Mouse (Mus musculus) C2C12 (cell line): Measurements from ENCODE around the gene Scpep1. TPM values are rescaled to one million over a fixed set of nuclear protein-coding genes. Genes with fewer than 3 reads are reported as not detected.

ENCODE experiments used
- H3K27me3 ChIP-seq: one replicate; pipeline ENCODE4 v1.6.1; 2011; ENCODE audit not compliant: control insufficient read depth, insufficient read depth, insufficient read length
- H3K36me3 ChIP-seq: one replicate; pipeline ENCODE4 v1.6.1; 2011; ENCODE audit not compliant: control insufficient read depth, insufficient read depth
- H3K4me3 ChIP-seq: one replicate; pipeline ENCODE4 v1.5.1; 2011; ENCODE audit warnings: mild to moderate bottlenecking, control low read depth; ENCODE audit not compliant: poor library complexity, insufficient read depth, severe bottlenecking
- H3K79me2 ChIP-seq: one replicate; pipeline ENCODE4 v1.6.1; 2011; ENCODE audit not compliant: control insufficient read depth, insufficient read depth
- H3K79me3 ChIP-seq: one replicate; pipeline ENCODE4 v1.6.1; 2011; ENCODE audit warnings: low read depth, control low read depth
- H3ac ChIP-seq: one replicate; pipeline ENCODE3; 2011; ENCODE audit warnings: low read depth; ENCODE audit not compliant: control insufficient read depth, insufficient read length
- CEBPB ChIP-seq: IDR thresholded peaks from one replicate; pipeline ENCODE4 v1.6.1; 2011; ENCODE audit warnings: low read depth, mild to moderate bottlenecking, control low read depth, moderate library complexity
- CTCF ChIP-seq: IDR thresholded peaks from one replicate; pipeline ENCODE4 v1.5.1; 2011; ENCODE audit not compliant: control insufficient read depth, insufficient read depth, insufficient read length
- FOSL1 ChIP-seq: IDR thresholded peaks from one replicate; pipeline ENCODE4 v1.8.0; 2011; ENCODE audit warnings: mild to moderate bottlenecking, low read length; ENCODE audit not compliant: poor library complexity, insufficient read depth, severe bottlenecking
- MAX ChIP-seq: IDR thresholded peaks from one replicate; pipeline ENCODE4 v1.6.1; 2011; ENCODE audit warnings: mild to moderate bottlenecking, control low read depth
- MYOD1 ChIP-seq: IDR thresholded peaks from one replicate; pipeline ENCODE4 v1.6.1; 2011; ENCODE audit warnings: low read depth; ENCODE audit not compliant: control insufficient read depth, insufficient read length
- MYOG ChIP-seq: IDR thresholded peaks from one replicate; pipeline ENCODE4 v1.6.1; 2011; ENCODE audit not compliant: control insufficient read depth, insufficient read length; ENCODE audit errors: extremely low read depth
- USF1 ChIP-seq: IDR thresholded peaks from one replicate; pipeline ENCODE4 v1.6.1; 2011; ENCODE audit warnings: low read depth, mild to moderate bottlenecking, control low read depth, moderate library complexity
- long read RNA-seq, 2 experiments: library from polyadenylated mRNA; unstranded; transcript quantifications; one replicate each; pipeline ENCODE4 v2.0.0; 2019 to 2020
- polyA plus RNA-seq: library from polyadenylated mRNA; unstranded; fragments of >200 nt; fragmentation: generic; extraction: Trizol; gene quantifications from one replicate; pipeline ENCODE4 v1.2.1, GENCODE M21; 2012; ENCODE audit warnings: missing spikeins

Gene Scpep1
- 84.9 TPM for polyA plus RNA-seq
- long read RNA-seq, experiment 1, transcript Scpep1-201 (13 exons, 2,097 nt), result major isoform, 233 of 264 reads
- long read RNA-seq, experiment 1, partial matches to known transcripts, result 19 of 264 reads
- long read RNA-seq, experiment 1, other reads (novel, unspliced or antisense), result 12 of 264 reads
- long read RNA-seq, experiment 2, transcript Scpep1-201 (13 exons, 2,097 nt), result major isoform, 1,150 of 1,209 reads
- long read RNA-seq, experiment 2, partial matches to known transcripts, result 9 of 1,209 reads
- long read RNA-seq, experiment 2, other reads (novel, unspliced or antisense), result 50 of 1,209 reads

DNA sequence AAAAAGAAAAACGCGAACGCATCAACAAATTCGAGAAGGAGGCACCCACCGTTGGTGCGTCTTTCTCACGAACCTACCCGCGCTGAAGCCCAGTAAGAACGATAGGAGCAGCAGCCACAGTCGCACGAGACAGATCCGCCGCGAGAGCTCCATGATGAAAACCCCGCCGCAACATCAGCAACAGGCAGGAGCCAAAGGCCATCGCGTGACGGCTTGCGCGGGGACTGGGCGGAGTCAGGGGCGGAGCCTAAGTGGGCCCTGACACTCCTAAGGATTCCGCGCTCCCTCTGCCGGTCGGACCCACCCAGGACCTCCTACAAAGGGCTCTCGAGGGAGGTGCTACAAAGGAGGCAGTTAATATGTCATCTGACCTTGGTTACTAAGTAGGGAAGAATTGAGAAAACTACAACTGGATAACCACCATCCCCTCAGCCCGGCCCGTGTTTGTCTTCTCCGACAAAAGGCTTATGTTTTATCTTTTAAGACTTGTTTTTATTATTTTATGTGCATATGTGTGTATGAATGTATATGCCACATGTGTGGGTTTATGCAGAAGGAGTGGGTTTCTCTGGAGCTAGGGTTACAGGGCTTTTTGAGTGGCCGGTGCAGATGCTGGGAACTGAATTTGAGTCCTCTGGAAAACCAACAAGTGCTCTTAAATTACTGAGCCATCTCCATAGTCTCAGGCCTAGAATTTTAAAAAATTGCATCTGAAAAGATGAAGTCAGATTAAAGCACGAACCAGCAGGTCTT, at the start of gene Scpep1:
TSS of gene Scpep1 (minus strand) at position 249 of the 753 bp plus-strand sequence.
- peaks cover 15% of the 10 kb centered on the region for H3K79me3 ChIP-seq
- TF ChIP-seq FOSL1, result no peak
- peak; percentile 42 for TF ChIP-seq MAX
- peak; percentile 19 for TF ChIP-seq USF1
- no peak for TF ChIP-seq MYOG
- TF ChIP-seq CEBPB, result no peak
- TF ChIP-seq CTCF, result peak; percentile 7
- TF ChIP-seq MYOD1, result no peak
- peaks cover 12% of the 10 kb centered on the region for H3K36me3 ChIP-seq
- peak within 1 kb of the TSS; percentile 80 for H3ac ChIP-seq
- H3K27me3 ChIP-seq, result no peaks in the 10 kb centered on the region
- peak within 1 kb of the TSS; percentile 59 for H3K4me3 ChIP-seq
- H3K79me2 ChIP-seq, result peaks cover 36% of the 10 kb centered on the region

DNA sequence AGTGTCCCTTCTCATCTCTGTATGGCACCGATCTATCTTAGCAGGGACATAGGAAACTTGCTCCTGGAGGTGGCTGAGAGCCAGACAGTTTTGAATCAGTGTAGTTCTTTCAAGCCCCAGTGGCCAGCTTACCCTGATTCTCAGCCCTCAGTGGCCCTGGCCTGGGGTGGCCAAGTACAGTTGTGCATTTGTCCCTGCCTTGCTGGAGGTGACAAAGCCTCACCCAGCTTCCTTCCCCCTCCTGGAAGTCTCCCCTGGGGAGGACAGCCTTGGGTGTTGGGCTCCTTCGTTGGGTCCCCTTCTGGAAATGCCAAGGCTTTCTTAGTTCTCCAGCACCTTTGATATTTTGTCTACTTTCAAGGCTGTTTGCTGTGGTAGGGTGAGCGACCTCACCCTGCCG, 48.5 kb upstream of the Scpep1 start:
- Histone ChIP-seq H3K36me3 (no peaks in the 10 kb centered on the region), H3K79me3 (peaks cover 18% of the 10 kb centered on the region), H3K27me3 (no peaks in the 10 kb centered on the region), H3K4me3 (no peak overlapping the region), H3K79me2 (peaks cover 39% of the 10 kb centered on the region), H3ac (no peak overlapping the region)
- TF ChIP-seq MYOG (no peak), CEBPB (no peak), CTCF (no peak), MYOD1 (no peak), FOSL1 (no peak), USF1 (no peak), MAX (no peak)

DNA sequence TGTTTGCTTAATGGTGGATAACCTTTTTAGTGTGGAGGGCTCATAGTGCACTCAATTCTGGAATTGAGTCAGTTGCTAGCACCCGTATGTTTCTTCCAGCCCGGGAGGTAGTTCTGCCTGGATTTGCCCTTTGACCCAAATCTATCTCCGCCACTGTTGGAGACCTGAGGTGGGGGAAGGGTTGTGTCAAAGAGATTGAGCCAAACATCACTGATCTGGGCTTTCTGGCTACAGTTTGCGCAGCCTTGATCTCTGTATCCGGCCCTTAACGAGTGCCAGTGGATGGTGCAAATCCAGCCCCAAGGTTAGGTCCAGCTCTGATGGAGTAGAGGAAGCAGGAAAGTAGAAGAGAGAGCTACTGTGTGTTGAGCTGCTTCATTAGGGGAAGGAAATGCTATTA, 47.8 kb upstream of the Scpep1 start:
- Histone ChIP-seq H3K36me3 (no peaks in the 10 kb centered on the region), H3K79me3 (peaks cover 18% of the 10 kb centered on the region), H3ac (no peak overlapping the region), H3K27me3 (no peaks in the 10 kb centered on the region), H3K79me2 (peaks cover 39% of the 10 kb centered on the region), H3K4me3 (no peak overlapping the region)
- TF ChIP-seq USF1, result no peak
- no peak for TF ChIP-seq CTCF
- no peak for TF ChIP-seq MAX
- TF ChIP-seq CEBPB, result no peak
- no peak for TF ChIP-seq MYOG
- TF ChIP-seq FOSL1, result no peak
- TF ChIP-seq MYOD1, result no peak

DNA sequence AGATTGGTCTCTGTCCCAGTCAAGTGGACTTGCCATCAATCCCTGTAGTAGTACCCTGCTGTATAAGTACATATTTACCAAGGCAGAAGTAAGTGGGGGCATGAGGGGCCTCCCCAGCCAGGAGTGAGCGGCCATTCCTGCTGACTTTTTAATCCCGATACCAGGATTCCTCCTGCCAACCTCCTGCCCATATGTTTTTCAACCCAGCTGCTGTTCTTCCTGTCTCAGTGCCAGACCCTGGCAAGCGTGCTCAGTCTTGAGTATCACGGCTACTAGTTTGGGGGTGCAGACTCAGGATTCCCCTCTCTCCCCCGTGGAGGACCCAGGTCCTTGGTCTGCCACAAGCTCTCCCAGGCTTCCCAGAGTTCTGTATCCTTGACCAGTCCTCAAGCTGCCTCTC, 47.4 kb upstream of the Scpep1 start:
- Histone ChIP-seq H3K36me3 (no peaks in the 10 kb centered on the region), H3K27me3 (no peaks in the 10 kb centered on the region), H3K4me3 (no peak overlapping the region), H3K79me2 (peaks cover 39% of the 10 kb centered on the region), H3K79me3 (peaks cover 18% of the 10 kb centered on the region), H3ac (no peak overlapping the region)
- TF ChIP-seq USF1, result no peak
- no peak for TF ChIP-seq CTCF
- TF ChIP-seq CEBPB, result no peak
- TF ChIP-seq MYOD1, result no peak
- TF ChIP-seq FOSL1, result no peak
- TF ChIP-seq MYOG, result no peak
- TF ChIP-seq MAX, result no peak

DNA sequence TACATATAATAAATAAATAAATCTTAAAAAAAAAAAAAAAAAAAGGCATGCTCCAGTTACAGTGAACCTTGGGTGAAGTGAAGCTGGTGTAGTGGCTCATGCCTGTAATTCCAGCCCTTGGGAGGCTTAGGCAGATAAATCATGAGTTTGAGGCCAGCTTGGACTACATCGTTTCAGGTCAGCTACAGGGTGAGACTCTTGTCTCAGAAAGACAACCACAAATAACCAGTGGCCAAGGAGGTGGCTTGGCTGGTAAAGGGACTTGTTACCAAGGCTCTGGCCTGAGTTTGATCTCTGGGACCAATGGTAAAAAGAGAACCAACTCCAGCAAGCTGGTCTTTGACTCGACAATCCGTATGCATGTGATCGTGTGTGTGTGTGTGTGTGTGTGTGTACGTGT, 46.8 kb upstream of the Scpep1 start:
- peaks cover 18% of the 10 kb centered on the region for H3K79me3 ChIP-seq
- peaks cover 39% of the 10 kb centered on the region for H3K79me2 ChIP-seq
- H3K36me3 ChIP-seq, result no peaks in the 10 kb centered on the region
- H3K27me3 ChIP-seq, result no peaks in the 10 kb centered on the region
- TF ChIP-seq USF1 (no peak), MYOG (no peak), CEBPB (no peak), MAX (no peak), CTCF (no peak), FOSL1 (no peak), MYOD1 (no peak)
- no peak overlapping the region for H3ac ChIP-seq
- no peak overlapping the region for H3K4me3 ChIP-seq
